Mouse (Mus musculus) CD4-positive helper T cell, adult 2 months (primary cell): ENCODE results near the gene Gm10260.

ENCODE experiments used
- DNase-seq: peaks from one replicate; pipeline ENCODE4 v3.0.0-alpha.2; 2012; ENCODE audit warnings: low read depth, missing footprints, low spot score

Gm10260 gene

GRCm38 (mm10) chr13:97768803-97769202, 8.4 kb upstream of the Gm10260 start:
- DNase-seq, result no peak

GRCm38 (mm10) chr13:97768046-97768682, 7.7 kb upstream of the Gm10260 start:
- no peak for DNase-seq

GRCm38 (mm10) chr13:97766600-97766999, 6.2 kb upstream of the Gm10260 start:
- no peak for DNase-seq

DNA sequence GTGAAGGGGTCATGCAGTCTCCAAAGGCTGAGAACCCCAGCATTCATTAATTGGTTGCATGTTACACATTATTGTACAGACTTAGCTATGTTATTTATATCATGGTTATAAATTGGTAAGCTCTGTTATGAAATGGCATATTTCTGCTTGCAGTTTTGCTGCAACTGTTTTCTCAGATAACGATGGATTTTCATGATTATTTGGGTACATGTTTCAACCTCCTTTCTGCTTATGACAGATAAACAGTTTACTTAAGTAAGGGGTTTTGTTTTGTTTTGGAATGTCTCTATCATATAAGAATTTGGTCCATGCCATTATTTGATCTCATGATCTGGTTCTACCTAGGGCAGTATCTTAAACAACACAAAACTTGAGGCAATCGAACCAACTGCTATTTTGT, 5.5 kb upstream of the Gm10260 start:
- no peak for DNase-seq

- no peak for DNase-seq
Measured at GRCm38 (mm10) chr13:97764067-97764466, 3.6 kb upstream of the Gm10260 start.

DNA sequence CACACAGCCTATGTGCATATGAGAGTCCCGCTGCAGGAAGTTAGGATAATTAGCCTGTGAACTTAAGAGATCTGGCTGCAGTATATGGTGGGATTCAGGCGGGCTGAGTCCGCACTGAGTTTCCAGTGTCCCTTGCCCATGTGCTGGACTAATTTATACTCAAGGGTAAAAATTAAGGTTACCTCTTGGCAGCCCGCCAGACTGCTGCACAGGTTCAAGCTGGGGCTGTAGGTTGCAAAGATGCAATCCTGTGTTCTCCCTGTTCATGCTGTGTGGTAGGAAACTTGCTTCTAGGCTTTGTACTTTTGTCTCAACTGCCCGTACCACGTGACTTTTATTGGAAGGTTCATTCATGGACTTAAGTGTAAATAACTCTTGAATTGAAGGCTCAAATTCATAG, 3.0 kb upstream of the Gm10260 start:
- DNase-seq, result no peak

DNA sequence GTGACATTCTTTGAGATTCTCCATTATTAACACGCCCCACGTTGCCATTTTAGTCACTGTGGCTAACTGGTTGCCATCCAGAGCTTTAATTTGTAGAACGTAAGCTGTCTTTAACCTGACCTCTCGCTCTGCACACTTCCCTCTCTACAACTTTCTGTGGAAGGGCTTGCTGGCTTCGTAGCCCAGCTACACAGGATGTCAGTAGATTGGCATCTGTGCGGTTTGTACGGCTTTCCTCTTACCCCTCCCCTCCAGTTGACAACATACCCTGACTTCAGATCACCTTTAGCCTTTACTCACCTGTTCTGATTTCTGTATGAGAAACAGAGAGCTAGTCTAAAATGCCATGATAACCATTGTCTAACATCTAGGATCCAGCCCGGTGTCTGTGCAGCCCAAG, 1.7 kb upstream of the Gm10260 start:
- peak; percentile 71 for DNase-seq

DNA sequence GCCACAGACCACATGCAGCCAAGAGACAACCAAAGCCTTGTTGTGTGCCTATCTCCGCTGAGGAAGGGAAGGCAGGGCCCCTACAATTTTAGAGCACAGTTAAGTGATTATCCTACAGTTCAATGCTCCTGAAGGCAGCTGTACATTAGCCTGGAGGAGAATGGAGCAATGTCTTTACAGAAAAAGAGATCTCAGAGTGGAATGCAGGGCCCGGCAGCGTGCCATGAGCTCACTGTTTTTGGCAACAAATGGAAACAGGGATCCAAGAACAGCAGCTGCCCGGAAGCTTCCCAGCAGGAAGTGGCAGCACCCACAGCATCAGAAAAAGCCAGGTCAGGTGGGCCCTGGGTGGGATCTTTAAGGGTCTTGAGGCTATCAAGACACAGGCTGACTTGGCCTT, 3.4 kb downstream of the Gm10260 start:
- no peak for DNase-seq

GRCm38 (mm10) chr13:97756091-97756490, 4.3 kb downstream of the Gm10260 start:
- no peak for DNase-seq

DNA sequence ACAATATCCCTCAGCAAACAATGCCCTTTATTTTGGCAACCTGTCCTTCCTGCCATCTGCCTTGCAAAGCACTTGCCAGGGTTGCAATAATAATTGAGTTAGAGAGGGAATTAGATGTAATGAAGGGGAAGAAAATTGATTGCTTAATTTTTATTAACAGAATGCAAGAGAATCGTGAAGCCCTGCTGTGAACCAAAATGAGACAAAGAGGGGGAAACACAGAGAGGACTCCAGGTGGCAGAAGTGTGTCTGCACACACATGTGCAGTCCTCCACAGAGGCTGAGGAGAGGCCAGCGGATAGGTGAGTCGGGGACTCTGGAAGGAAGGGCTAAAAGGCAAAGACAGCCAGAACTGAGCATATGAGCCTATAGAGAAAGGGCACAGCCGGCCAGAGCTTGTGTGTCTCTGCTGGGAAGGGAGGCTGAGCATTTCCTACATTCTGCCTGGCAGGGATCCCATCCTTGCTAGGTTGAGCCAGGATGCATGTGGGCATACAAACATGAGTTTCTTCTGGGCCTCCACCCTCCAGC, 9.5 kb downstream of the Gm10260 start:
- DNase-seq, result no peak

DNA sequence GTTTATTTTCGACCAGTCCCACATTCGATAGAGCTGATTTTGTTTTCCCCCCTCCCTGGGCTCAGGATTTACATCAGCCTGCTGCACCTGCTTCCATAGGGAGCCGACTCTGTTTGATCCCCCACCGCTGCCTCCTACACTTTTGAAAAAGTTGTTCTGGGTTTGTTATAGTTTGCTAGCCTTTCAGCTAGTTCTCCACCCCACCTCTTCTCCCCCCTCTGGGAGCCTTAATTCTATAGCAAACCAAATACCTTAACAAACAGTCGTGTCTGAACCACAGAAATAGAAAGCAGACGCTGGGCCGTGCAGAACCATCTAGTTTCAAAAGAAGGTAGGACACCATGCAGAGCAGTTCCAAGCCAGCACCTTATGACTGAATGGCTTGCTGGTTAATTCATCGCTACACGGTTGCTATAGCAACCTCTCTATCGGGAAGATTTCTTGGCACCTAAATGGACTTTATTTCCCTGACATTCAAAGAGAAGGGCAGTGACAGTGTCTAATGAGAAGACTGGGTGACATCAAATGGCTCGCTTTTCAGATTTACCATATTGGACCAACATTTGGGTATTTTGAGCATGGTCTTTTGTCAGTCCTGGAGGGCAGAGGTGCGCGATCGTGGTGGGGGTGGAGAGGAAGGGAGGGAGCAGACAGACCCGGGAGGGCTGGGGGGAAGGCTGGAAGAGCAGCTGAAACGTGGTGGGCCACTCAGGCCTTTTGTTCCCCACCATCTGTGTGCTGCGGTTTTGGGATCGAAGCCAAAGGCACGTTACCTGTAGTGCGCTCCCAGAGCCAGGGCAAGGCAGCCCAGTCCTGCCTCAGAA, 13.2 kb downstream of the Gm10260 start:
- DNase-seq, result no peak

DNA sequence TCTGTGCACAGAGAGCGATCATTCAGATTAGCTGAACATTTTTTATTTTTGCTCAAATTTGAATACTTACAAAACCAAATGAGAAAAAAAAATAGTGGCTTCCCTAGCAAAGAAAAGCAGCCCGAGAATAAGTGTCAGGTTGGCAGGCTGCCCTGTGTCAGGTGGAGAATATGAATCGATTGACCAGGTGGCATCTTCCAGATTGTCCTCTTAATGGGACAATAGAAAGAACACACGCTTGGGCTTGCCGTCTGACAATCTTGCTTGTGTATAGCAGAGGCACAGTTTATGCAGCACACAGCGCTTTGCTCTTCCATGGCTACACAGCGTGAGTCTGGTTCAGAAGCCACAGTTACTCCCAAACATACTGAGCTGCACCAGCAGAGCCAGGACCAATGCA, 15.8 kb downstream of the Gm10260 start:
- DNase-seq, result no peak

DNA sequence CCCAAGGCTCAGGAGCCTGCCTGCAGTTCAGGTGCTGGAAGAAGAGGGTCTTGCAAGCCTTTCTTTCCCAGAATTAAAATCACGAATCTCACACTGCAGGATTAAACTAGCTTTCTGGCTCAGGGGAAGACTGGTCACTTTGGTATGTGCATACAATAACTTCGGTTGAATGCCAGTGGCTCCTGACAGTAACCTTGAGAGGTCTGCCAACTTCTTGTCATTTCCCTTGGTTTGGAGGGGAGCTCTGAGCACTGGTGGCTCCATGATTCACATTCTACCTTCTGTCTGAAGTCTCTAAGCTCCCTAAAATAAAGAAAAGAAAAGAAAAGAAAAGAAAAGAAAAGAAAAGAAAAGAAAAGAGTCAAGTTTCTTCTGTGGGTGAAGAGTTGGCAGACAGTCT, 16.4 kb downstream of the Gm10260 start:
- DNase-seq, result no peak

- DNase-seq, result no peak
Measured at GRCm38 (mm10) chr13:97743229-97743988, 17.0 kb downstream of the Gm10260 start.

DNA sequence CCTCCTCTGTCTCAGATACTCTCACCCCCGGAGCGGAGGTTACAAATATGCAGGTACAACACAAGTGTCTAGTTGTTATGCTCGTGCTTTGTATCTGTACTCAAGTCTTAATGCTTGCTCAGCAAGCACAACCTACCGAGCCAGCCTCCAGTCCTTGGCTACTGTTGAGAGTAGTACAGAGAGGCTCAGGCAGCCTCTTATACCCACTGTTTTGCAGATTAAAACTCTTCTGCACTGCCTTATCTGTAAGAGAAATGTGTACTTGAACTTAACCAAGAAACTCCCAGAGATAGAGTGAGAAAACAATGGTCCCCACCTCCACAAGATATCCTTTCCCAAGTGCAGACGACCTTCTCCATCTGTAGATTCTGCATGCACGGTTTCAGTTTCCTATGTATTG, 24.5 kb downstream of the Gm10260 start:
- no peak for DNase-seq

- no peak for DNase-seq
Measured at GRCm38 (mm10) chr13:97734760-97735159, 25.7 kb downstream of the Gm10260 start.

GRCm38 (mm10) chr13:97725160-97725825, 35.1 kb downstream of the Gm10260 start:
- no peak for DNase-seq

- DNase-seq, result no peak
Measured at GRCm38 (mm10) chr13:97724551-97724950, 35.9 kb downstream of the Gm10260 start.

GRCm38 (mm10) chr13:97712506-97713275, 47.7 kb downstream of the Gm10260 start:
- DNase-seq, result no peak

DNA sequence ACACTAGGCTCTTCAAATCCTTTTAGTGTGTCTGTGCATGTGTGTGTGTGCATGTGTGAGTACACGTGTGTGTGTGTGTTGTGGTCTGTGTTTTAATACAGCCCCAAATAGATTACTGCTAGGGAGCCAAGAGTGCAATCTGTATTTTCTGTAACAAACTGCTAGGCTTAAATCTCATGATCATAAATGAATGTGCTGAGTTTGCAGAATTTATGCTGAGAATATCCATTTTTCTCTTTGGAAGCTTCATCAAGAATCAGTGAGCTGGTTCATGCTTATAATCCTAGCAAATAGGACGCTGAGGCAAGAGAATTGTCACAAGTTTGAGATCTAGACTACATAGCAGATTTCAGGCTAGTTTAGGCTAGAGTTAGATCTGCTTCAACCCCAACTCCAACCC, 48.9 kb downstream of the Gm10260 start:
- DNase-seq, result no peak
